Mouse (Mus musculus): ENCODE results near the gene Rce1.
A peak's percentile ranks its signal among the peaks of the same experiment; 100 is the strongest.
"Not testable (repeated sequence)": the region's sequence is repeated elsewhere in the genome, so short reads cannot be mapped to it uniquely, and the experiment has no call there.

Gene Rce1

GRCm38 (mm10) chr19:4613464-4614304 is 11.8 kb downstream of the Rce1 start:
- no peak for DNase-seq

- DNase-seq: no peak
Observed at GRCm38 (mm10) chr19:4612181-4612961, 13.1 kb downstream of the Rce1 start.

DNA sequence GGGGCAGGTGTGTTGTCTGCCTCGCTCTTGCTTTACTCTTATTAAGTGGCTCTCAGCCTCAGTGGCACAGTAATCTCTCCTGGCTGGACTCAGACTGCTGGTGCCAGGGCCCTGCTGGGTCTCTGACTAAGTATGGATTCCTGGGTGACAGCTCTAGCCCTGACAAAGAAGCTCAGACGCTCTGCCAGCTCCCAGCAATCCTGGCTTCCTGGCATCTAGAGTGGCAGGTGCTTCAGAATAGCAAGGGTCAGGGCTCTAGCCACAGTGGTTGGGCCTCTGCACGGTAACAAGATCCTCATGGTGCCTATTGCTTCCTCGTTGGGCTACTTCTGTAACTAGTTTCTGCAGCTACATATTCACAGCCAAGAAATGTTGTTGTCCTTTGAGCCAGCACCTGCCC is 15.3 kb downstream of the Rce1 start:
- DNase-seq: peak; percentile 44

- no peak for DNase-seq
Observed at GRCm38 (mm10) chr19:4608511-4608910, 16.9 kb downstream of the Rce1 start.

DNA sequence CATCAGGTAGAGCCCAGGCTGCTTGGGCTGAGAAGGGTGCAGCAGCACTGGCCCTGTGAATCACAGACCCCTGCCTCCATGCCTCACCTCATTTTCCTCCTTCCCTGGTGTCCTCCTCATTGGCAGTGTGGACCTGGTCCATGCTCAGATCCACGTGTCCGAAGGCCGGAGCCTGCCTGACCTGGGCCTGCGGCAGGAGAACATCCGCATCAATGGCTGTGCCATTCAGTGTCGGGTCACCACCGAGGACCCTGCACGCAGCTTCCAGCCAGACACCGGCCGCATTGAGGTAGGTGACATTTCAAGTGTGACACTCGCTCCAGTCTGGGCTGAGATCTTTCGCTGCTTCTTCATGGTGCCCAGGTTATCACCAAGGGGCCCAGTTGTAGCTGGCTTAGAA is 18.0 kb downstream of the Rce1 start:
- no peak for DNase-seq

DNA sequence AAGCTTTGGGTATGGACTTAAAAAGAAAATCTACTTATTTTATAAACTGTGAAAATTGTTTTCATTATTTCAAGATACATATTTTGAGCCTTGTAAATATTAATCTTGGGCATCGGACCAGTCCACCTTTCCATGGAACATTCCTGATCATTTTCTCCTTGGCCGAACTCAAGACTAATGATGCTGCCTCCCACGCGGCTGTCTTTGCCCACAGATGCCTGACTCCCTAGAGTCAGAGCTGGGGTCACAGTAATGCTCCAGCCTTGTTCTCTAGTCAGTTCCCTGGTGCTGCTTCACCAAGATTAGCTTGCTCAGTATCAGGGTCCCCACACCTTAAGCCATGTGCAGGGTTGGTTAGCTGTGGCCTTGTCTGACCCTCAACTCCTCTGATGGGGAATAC is 19.8 kb downstream of the Rce1 start:
- no peak for DNase-seq

DNA sequence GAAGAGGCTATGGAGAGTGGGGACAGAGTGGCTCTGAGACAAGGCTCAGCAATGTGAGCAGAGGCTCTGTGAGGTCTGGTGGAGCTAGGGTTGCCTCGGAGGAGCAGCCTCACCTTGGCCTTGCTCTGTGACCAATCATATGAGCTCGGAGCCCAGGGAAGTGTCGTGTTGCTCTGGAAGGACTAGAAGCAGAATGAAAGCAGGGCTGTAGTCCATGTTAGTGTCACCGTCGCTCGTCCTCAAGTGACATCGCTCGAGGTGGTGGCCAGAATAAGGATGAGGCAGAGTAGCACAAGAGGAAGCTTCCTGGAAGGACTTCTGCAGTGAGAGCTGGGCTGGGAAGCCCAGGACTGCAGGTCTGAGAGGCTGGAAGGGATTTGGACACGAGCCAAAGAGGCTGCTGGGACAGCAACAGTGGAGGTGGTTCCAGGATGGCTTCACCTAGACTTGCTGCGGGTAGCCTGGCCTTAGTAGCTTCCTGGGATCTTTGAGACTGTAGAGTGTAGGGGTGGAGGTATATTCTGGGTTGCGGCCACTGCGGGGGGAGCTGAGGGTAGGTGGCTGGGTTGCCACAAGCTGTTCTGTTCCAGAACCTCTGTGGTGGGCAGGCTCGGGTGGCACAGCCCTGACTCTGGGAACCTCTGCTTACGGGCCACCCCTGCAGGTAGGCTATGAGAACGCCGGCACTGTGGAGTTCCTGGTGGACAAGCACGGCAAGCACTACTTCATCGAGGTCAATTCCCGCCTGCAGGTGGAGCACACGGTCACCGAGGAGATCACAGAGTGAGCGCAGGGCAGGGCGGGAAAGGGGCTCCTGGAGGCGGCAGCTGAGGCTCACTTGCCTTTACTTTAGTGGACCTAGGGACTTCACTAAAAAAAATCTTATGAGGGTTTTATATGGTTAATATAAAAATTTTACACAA is 21.4 kb downstream of the Rce1 start:
- DNase-seq: peak; percentile 84

- DNase-seq: no peak
Observed at GRCm38 (mm10) chr19:4602459-4602858, 23.0 kb downstream of the Rce1 start.

GRCm38 (mm10) chr19:4596071-4596470 is 29.4 kb downstream of the Rce1 start:
- DNase-seq: no peak

DNA sequence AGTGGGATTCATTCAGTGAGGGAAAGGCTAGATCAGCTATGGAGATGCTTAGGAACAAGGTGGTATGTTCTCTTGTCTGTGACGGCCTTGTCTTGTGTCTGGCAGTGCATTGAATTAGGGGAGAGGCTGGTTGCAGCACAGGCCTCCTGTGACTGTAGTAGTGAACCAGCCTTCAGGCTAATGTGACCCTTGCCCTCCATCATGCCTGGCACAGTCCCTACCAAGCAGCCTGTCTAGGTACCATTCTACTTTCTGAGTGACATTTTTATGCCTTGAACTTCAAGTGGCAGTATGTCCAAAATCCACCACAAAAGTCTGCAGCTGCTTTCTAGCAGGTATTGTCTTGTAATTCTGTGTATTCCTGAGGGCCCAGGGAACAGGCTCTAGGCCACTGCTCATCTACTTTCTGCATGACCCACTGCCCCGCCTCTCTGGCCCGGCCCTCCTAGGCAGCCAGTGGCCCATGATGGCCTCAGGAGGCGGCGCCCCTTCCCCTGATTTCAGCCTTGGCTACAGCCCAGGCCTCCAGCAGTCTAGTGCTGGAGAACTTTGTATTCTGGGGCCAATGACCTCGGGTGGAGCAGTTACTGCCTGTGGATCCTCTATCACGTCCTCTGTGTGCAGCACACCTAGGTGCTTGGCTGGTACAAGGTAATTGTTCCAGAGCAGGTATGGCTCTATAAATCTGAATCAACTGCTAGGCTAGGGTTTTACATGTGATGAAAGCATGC is 31.5 kb downstream of the Rce1 start:
- DNase-seq: no peak

GRCm38 (mm10) chr19:4590025-4590424 is 35.4 kb downstream of the Rce1 start:
- DNase-seq: peak; percentile 73

- no peak for DNase-seq
Observed at GRCm38 (mm10) chr19:4589081-4589480, 36.4 kb downstream of the Rce1 start.

DNA sequence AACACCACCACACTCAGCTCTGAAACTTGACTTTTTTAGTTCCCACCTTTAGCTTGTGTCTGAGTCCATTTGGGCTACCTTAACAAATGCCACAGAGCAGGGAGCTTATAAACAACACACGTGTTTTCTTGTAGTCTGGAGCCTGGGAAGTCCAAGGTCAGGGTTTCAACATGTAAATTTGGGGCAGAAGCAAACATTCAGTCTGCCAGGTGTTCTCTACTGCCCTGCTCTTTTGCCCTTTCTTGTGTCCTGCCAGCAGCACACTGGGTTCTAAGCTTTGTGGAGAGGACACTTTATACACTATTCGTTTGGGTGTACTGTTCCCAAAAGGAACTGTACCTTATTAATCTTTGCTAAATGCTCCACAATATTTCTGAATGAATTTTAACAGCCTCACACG is 37.0 kb downstream of the Rce1 start:
- no peak for DNase-seq

GRCm38 (mm10) chr19:4587426-4587825 is 38.0 kb downstream of the Rce1 start:
- no peak for DNase-seq

- not testable (repeated sequence) for DNase-seq
Observed at GRCm38 (mm10) chr19:4586783-4587182, 38.7 kb downstream of the Rce1 start.

GRCm38 (mm10) chr19:4583856-4584255 is 41.6 kb downstream of the Rce1 start:
- no peak for DNase-seq

DNA sequence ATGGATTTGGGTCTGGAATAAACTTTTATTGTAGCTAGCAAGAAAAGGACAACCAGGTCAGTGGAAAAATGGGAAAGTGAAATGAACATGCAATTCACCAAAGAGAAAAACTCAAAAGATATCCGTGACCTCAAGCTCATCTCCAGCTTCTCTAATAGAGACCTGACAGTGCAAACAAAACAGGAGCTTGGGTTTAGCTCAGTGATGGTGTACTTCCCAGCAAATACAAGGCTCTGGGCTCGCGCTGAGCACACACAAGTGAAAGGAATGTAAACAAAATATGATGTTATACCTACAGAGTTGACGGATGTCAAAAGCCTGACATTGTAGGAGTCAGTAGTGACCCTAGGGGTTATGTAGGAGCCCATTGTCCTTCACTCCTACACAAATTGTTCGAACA is 46.1 kb downstream of the Rce1 start:
- DNase-seq: no peak

GRCm38 (mm10) chr19:4578799-4579198 is 46.6 kb downstream of the Rce1 start:
- peak; percentile 65 for DNase-seq

GRCm38 (mm10) chr19:4573241-4573640 is 52.2 kb downstream of the Rce1 start:
- DNase-seq: no peak

All from lung, postnatal 36 days (tissue).